Mouse (Mus musculus): Measurements from ENCODE around the gene Prdm2. TPM values are rescaled to one million over a fixed set of nuclear protein-coding genes. Genes with fewer than 3 reads are reported as not detected.

The Prdm2 gene
- polyA plus RNA-seq, 1 experiment from 2014 or later = 18.6 TPM

DNA sequence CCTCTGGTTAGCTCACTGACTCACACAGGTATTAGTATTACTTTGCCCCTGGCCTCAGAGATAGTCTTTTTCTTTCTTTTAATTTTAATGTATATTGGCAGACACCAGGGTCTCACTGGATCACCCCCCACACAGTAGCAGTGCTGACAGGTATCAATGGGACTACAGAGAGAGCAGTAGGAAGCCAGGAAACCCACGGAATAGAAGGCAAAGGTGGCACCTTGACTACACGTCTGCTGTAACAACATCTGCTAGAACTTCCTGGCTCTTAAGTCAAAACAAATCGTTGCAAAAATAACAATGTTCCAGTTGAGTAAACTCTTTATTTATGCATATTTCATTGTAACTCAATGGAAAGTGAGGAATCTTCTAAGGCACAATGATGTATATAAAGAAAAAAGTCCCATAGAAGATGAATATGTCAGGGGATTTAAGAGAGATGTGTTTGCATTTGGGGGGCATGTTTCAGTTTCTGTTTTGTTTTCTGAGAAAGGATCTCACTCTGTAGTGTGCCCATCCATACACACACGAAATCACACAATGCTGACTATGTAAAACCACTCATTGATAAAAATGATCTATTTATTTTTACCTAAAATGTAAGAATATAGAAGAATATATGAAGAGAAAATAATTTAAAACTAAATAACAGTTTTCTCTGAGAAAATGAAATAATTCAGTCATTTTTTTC is 41.0 kb downstream of the Prdm2 start:
- no peak overlapping the region for H3K27ac ChIP-seq
- no peak overlapping the region for H3K4me3 ChIP-seq
- H3K9ac ChIP-seq = no peak overlapping the region
- H3K9me3 ChIP-seq (replicated peaks) = no peaks in the 10 kb centered on the region
- H3K4me2 ChIP-seq = no peak overlapping the region
- H3K36me3 ChIP-seq (ENCODE audit: poor library complexity, severe bottlenecking) = peaks cover 26% of the 10 kb centered on the region
- H3K27me3 ChIP-seq = no peaks in the 10 kb centered on the region
- H3K4me1 ChIP-seq = no peaks in the 10 kb centered on the region
- 67% methylated on average over 4 of the region's 4 CpGs for WGBS
- no peak for ATAC-seq

DNA sequence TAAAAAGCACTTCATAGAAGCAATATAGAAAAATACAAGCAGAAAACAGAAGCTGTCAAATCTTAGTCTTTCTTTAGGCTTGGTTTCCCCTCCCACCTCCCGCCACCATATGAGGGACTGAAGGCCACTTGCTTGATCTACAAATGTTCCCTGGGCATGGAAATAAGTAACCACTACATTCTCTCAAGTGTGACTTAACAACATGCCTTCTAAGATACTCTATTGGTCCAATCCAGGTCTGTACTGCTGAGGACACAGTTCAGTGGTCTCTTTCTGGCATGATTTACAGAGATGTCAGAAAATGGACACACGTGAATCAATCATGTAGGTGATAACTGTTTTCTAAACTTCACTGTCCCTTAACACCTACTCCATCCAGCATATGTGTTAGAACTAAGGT is 42.5 kb downstream of the Prdm2 start:
- Histone ChIP-seq H3K27me3 (no peaks in the 10 kb centered on the region), H3K27ac (no peak overlapping the region), H3K9me3 (replicated peaks) (no peaks in the 10 kb centered on the region), H3K4me1 (no peaks in the 10 kb centered on the region), H3K4me3 (no peak overlapping the region), H3K36me3 (ENCODE audit: poor library complexity, severe bottlenecking) (peaks cover 32% of the 10 kb centered on the region), H3K4me2 (no peak overlapping the region), H3K9ac (no peak overlapping the region)
- no peak for ATAC-seq
- WGBS = 97% methylated on average over 2 of the region's 2 CpGs

GRCm38 (mm10) chr4:143168093-143168492 is 44.7 kb downstream of the Prdm2 start:
- Histone ChIP-seq H3K9ac (no peak overlapping the region), H3K27me3 (no peaks in the 10 kb centered on the region), H3K4me2 (no peak overlapping the region), H3K9me3 (replicated peaks) (no peaks in the 10 kb centered on the region), H3K4me3 (no peak overlapping the region), H3K36me3 (ENCODE audit: poor library complexity, severe bottlenecking) (peaks cover 35% of the 10 kb centered on the region), H3K4me1 (no peaks in the 10 kb centered on the region), H3K27ac (no peak overlapping the region)
- 91% methylated on average over 3 of the region's 3 CpGs for WGBS
- no peak for ATAC-seq

- Histone ChIP-seq H3K27me3 (no peaks in the 10 kb centered on the region), H3K4me3 (peak overlapping the region; percentile 90), H3K4me1 (peaks cover 30% of the 10 kb centered on the region), H3K4me2 (peak overlapping the region; percentile 68), H3K27ac (peak overlapping the region; percentile 100), H3K9me3 (replicated peaks) (no peaks in the 10 kb centered on the region), H3K36me3 (ENCODE audit: poor library complexity, severe bottlenecking) (peaks cover 12% of the 10 kb centered on the region), H3K9ac (peak overlapping the region; percentile 93)
- peak; percentile 100 for ATAC-seq
- under 1% methylated on average over 102 of the region's 102 CpGs for WGBS
These were observed 50.9 kb downstream of the Prdm2 start for GRCm38 (mm10) chr4:143161619-143162479.

GRCm38 (mm10) chr4:143160826-143161225 is 52.0 kb downstream of the Prdm2 start:
- 53% methylated on average over 3 of the region's 3 CpGs for WGBS
- peaks cover 11% of the 10 kb centered on the region for H3K36me3 ChIP-seq (ENCODE audit: poor library complexity, severe bottlenecking)
- no peaks in the 10 kb centered on the region for H3K9me3 ChIP-seq (replicated peaks)
- H3K27ac ChIP-seq = no peak overlapping the region; the same call in 1 of the 2 replicates
- H3K4me1 ChIP-seq = peaks cover 38% of the 10 kb centered on the region
- no peaks in the 10 kb centered on the region for H3K27me3 ChIP-seq
- peak overlapping the region; percentile 90 for H3K4me3 ChIP-seq
- no peak for ATAC-seq
- H3K9ac ChIP-seq = peak overlapping the region; percentile 93
- peak overlapping the region; percentile 68 for H3K4me2 ChIP-seq

- H3K4me3 ChIP-seq = 0 out of 2 replicates have a peak overlapping the region, but pooled peaks have one; percentile 2
- no peak for ATAC-seq
- H3K9me3 ChIP-seq (replicated peaks) = no peaks in the 10 kb centered on the region
- H3K4me1 ChIP-seq = peaks cover 50% of the 10 kb centered on the region
- H3K9ac ChIP-seq = no peak overlapping the region
- H3K27me3 ChIP-seq = no peaks in the 10 kb centered on the region
- H3K27ac ChIP-seq = no peak overlapping the region
- WGBS = 82% methylated on average over 2 of the region's 2 CpGs
- no peaks in the 10 kb centered on the region; the same call in 1 of the 2 replicates for H3K36me3 ChIP-seq (ENCODE audit: poor library complexity, severe bottlenecking)
- H3K4me2 ChIP-seq = peak overlapping the region; percentile 68
These were observed 53.5 kb downstream of the Prdm2 start for GRCm38 (mm10) chr4:143159336-143159735.

DNA sequence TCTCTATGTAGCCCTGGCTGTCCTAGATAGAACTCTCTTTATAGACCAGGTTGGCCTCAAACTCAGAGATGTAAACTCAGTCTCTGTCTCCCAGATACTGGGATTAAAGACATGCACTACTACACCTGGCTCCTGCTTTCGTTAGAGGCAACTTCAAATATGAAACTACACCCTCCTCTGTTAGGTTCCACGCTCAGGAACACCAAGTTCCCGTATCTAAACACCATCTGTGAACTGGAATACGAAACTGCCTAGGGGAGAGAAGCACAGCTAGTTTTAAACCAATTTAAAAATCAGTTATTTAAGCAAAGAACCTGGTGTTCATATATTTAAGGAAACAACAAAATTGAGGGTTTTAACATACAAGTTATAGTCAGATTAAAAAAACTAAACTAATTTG is 56.9 kb downstream of the Prdm2 start:
- no peak overlapping the region for H3K4me3 ChIP-seq
- H3K9me3 ChIP-seq (replicated peaks) = no peaks in the 10 kb centered on the region
- no peak for ATAC-seq
- H3K27me3 ChIP-seq = no peaks in the 10 kb centered on the region
- H3K4me2 ChIP-seq = no peak overlapping the region
- no peak overlapping the region for H3K9ac ChIP-seq
- H3K27ac ChIP-seq = no peak overlapping the region
- WGBS = 85% methylated on average over 4 of the region's 4 CpGs
- H3K4me1 ChIP-seq = peaks cover 51% of the 10 kb centered on the region
- no peaks in the 10 kb centered on the region; the same call in 1 of the 2 replicates for H3K36me3 ChIP-seq (ENCODE audit: poor library complexity, severe bottlenecking)

DNA sequence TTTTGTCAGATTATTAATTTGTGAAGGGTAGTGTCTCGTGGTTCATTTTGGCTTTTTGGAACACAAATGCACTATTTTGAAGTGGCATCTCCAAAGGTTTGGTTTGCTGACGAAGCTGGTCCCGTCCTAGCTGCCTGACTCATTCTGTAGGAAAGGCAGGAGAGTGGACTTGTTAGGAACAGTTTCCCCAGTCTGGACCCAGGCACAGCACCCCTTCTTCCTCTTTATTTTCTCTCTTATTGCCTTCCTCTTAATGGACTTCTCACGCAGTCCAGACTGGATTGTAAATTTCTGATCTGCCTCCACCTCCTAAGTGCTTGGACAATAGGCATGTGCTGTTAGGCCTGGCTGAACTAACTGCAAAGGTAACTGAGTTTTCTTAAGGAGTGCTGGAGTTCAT is 57.8 kb downstream of the Prdm2 start:
- Histone ChIP-seq H3K4me1 (peaks cover 43% of the 10 kb centered on the region), H3K4me3 (no peak overlapping the region), H3K27me3 (no peaks in the 10 kb centered on the region), H3K9ac (no peak overlapping the region), H3K9me3 (replicated peaks) (no peaks in the 10 kb centered on the region), H3K4me2 (no peak overlapping the region), H3K36me3 (ENCODE audit: poor library complexity, severe bottlenecking) (no peaks in the 10 kb centered on the region; the same call in 1 of the 2 replicates), H3K27ac (no peak overlapping the region)
- ATAC-seq = no peak
- WGBS = 84% methylated on average over 4 of the region's 4 CpGs

DNA sequence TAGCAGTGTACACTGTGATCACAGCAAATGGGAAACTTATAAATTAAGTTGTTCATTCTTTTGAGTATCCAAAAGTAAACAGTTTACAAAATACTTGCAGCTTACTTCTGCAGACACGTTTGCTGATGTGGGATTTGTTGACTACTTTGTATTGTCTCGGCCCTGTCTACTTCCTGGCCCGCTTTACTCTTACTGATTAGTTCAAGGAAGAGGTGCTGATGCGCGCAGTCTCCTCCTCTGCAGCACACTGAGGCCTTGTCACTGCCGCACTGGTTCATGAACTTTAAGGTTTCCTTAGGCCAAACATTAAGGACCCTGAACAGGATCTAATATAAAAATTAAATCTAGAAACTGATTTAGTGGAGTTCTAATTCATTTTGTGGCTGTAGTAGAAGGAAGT is 58.2 kb downstream of the Prdm2 start:
- no peak overlapping the region for H3K9ac ChIP-seq

GRCm38 (mm10) chr4:143152634-143153033 is 60.2 kb downstream of the Prdm2 start:
- no peak overlapping the region for H3K4me3 ChIP-seq
- no peak overlapping the region for H3K27ac ChIP-seq
- no peaks in the 10 kb centered on the region for H3K27me3 ChIP-seq
- H3K4me2 ChIP-seq = no peak overlapping the region
- peaks cover 28% of the 10 kb centered on the region for H3K4me1 ChIP-seq
- H3K9me3 ChIP-seq (replicated peaks) = no peaks in the 10 kb centered on the region
- no peaks in the 10 kb centered on the region; the same call in 1 of the 2 replicates for H3K36me3 ChIP-seq (ENCODE audit: poor library complexity, severe bottlenecking)
- 95% methylated on average over 5 of the region's 5 CpGs for WGBS
- no peak overlapping the region for H3K9ac ChIP-seq
- ATAC-seq = no peak

More for the DNA sequence above, 58.2 kb downstream of the Prdm2 start:
- Histone ChIP-seq H3K9me3 (replicated peaks) (no peaks in the 10 kb centered on the region), H3K4me1 (peaks cover 38% of the 10 kb centered on the region), H3K36me3 (ENCODE audit: poor library complexity, severe bottlenecking) (no peaks in the 10 kb centered on the region; the same call in 1 of the 2 replicates), H3K4me2 (no peak overlapping the region), H3K27me3 (no peaks in the 10 kb centered on the region), H3K4me3 (no peak overlapping the region), H3K27ac (no peak overlapping the region)
- WGBS = 76% methylated on average over 6 of the region's 6 CpGs
- ATAC-seq = no peak

GRCm38 (mm10) chr4:143151267-143151666 is 61.5 kb downstream of the Prdm2 start:
- H3K4me2 ChIP-seq = no peak overlapping the region
- H3K36me3 ChIP-seq (ENCODE audit: poor library complexity, severe bottlenecking) = no peaks in the 10 kb centered on the region
- no peak overlapping the region for H3K27ac ChIP-seq
- no peaks in the 10 kb centered on the region for H3K27me3 ChIP-seq
- no peak for ATAC-seq
- H3K4me1 ChIP-seq = peaks cover 22% of the 10 kb centered on the region; the same call in 1 of the 2 replicates
- WGBS = 61% methylated on average over 1 of the region's 1 CpGs
- H3K9me3 ChIP-seq (replicated peaks) = no peaks in the 10 kb centered on the region
- no peak overlapping the region for H3K4me3 ChIP-seq
- no peak overlapping the region for H3K9ac ChIP-seq

DNA sequence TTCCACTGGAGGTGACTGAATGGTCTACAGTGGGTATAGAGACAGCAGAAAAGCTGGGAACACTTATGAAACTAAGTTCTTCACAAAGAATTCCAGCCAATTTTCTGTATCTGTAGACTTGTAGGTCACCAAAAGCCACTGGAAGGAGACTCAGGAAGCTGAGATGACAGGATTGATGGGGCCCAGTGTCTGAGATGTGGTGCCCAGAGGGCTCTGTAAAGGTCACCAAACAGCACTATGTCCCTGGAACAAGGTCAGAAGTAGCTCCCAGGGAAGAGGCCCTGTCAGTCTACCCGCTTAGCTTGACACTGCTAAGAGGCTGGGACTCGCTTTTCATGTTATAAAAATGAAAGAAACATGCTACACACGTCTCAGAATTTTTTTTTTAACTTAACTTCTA is 65.1 kb downstream of the Prdm2 start:
- no peaks in the 10 kb centered on the region for H3K36me3 ChIP-seq (ENCODE audit: poor library complexity, severe bottlenecking)
- no peak overlapping the region for H3K27ac ChIP-seq
- H3K4me2 ChIP-seq = no peak overlapping the region
- no peak overlapping the region for H3K9ac ChIP-seq
- no peak overlapping the region for H3K4me3 ChIP-seq
- no peak for ATAC-seq
- H3K9me3 ChIP-seq (replicated peaks) = no peaks in the 10 kb centered on the region
- 89% methylated on average over 3 of the region's 3 CpGs for WGBS
- H3K4me1 ChIP-seq = peaks cover 12% of the 10 kb centered on the region; the same call in 1 of the 2 replicates
- H3K27me3 ChIP-seq = no peaks in the 10 kb centered on the region
